In the genomic region with DNA sequence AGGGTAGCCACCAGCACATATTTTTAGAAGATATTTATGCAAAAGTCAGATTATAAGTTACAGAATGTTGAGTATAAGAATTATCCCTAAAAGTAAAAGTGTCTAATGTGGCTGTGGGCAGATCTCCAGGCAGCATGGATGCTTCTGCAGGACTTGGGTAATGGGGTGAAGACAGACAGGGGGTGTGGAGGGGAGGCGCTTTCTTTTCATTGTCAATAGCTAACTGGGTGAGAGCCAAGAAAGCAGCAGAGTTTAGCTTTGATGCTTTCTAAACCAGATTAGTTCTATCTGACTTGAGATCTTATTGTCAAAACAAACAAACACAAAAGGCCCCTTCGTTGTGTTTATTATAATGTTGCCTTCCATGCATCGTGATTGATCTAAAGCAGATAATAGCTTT, we compare ENCODE assay signal across 16 mouse cellular contexts.
DNase-seq lines count a peak whose midpoint lies in the region; ATAC-seq lines count a peak whose summit lies in the region.
"Had no signal": no experiment of that assay in that cellular context is flagged by ENCODE, and none has a peak within 500 bp of the region (broad histone marks: within the 10 kb centered on the region; RNA-seq: fewer than 3 reads in every experiment).

No protein-coding gene starts in this region.

- H3K4me2 ChIP-seq in forebrain, embryonic 12.5 days, result no peak overlapping the region
- H3K4me2 ChIP-seq in midbrain, embryonic 11.5 days, result no peak overlapping the region
- no peak overlapping the region for H3K4me2 ChIP-seq in midbrain, embryonic 16.5 days (ENCODE audit: low read length)
- H3K4me2 ChIP-seq: hindbrain, embryonic 15.5 days had no signal

- H3K4me3 ChIP-seq in forebrain, embryonic 12.5 days (replicated peaks), result no peak overlapping the region
- no peak overlapping the region for H3K4me3 ChIP-seq in forebrain, embryonic 10.5 days
- H3K4me3 ChIP-seq in midbrain, embryonic 11.5 days (ENCODE audit: low read depth, low read length), result no peak overlapping the region
- H3K4me3 ChIP-seq in midbrain, embryonic 16.5 days (ENCODE audit: low read depth, low read length), result no peak overlapping the region
- H3K4me3 ChIP-seq: heart, embryonic 10.5 days; hindbrain, embryonic 15.5 days had no signal

- intact Hi-C loops in gastrocnemius, postnatal 14 days (cut with DNase I; ENCODE audit: low total_unique reads), result no loop called here

- ATAC-seq in forebrain, embryonic 12.5 days (ENCODE audit: low FRiP score), result 0 out of 2 replicates have a peak, but pooled peaks have one; percentile 17
- no peak for ATAC-seq in midbrain, embryonic 11.5 days (ENCODE audit: low FRiP score)
- no peak for ATAC-seq in midbrain, embryonic 16.5 days
- ATAC-seq: intestine, postnatal 0 days had no signal

- peaks cover 4% of the 10 kb centered on the region; the same call in 1 of the 2 replicates for H3K4me1 ChIP-seq in forebrain, embryonic 12.5 days
- H3K4me1 ChIP-seq in forebrain, embryonic 10.5 days, result peaks cover 6% of the 10 kb centered on the region; the same call in 1 of the 2 replicates
- no peaks in the 10 kb centered on the region for H3K4me1 ChIP-seq in midbrain, embryonic 11.5 days (ENCODE audit: control insufficient read depth, insufficient read depth, low read length)
- H3K4me1 ChIP-seq in midbrain, embryonic 16.5 days (ENCODE audit: control insufficient read depth, insufficient read depth, low read length), result no peaks in the 10 kb centered on the region
- H3K4me1 ChIP-seq: heart, embryonic 10.5 days; hindbrain, embryonic 15.5 days had no signal

- no peaks in the 10 kb centered on the region for H3K36me3 ChIP-seq in forebrain, embryonic 12.5 days (replicated peaks)
- H3K36me3 ChIP-seq in forebrain, embryonic 10.5 days (replicated peaks), result no peaks in the 10 kb centered on the region
- H3K36me3 ChIP-seq in midbrain, embryonic 11.5 days (ENCODE audit: control insufficient read depth, insufficient read depth, low read length), result no peaks in the 10 kb centered on the region
- H3K36me3 ChIP-seq in midbrain, embryonic 16.5 days (ENCODE audit: control insufficient read depth, insufficient read depth, low read length), result no peaks in the 10 kb centered on the region
- H3K36me3 ChIP-seq: G1E; heart, embryonic 10.5 days; hindbrain, embryonic 15.5 days had no signal

- H3K27me3 ChIP-seq in forebrain, embryonic 12.5 days, result no peaks in the 10 kb centered on the region; the same call in 1 of the 2 replicates
- peaks cover 11% of the 10 kb centered on the region; the same call in 1 of the 2 replicates for H3K27me3 ChIP-seq in forebrain, embryonic 10.5 days (ENCODE audit: poor library complexity, severe bottlenecking)
- no peaks in the 10 kb centered on the region for H3K27me3 ChIP-seq in midbrain, embryonic 11.5 days (ENCODE audit: control insufficient read depth, insufficient read depth, low read length)
- peaks cover 3% of the 10 kb centered on the region for H3K27me3 ChIP-seq in midbrain, embryonic 16.5 days (ENCODE audit: control insufficient read depth, insufficient read depth, low read depth, low read length)
- H3K27me3 ChIP-seq: hindbrain, embryonic 15.5 days had no signal

- 7% methylated on average over 3 of the region's 3 CpGs for WGBS in forebrain, embryonic 12.5 days
- WGBS in forebrain, embryonic 10.5 days, result 15% methylated on average over 3 of the region's 3 CpGs
- WGBS in midbrain, embryonic 11.5 days, result 9% methylated on average over 3 of the region's 3 CpGs
- WGBS in midbrain, embryonic 16.5 days, result 7% methylated on average over 3 of the region's 3 CpGs

- H3K9ac ChIP-seq in forebrain, embryonic 12.5 days, result no peak overlapping the region
- H3K9ac ChIP-seq in midbrain, embryonic 11.5 days (ENCODE audit: low read length), result no peak overlapping the region
- H3K9ac ChIP-seq in midbrain, embryonic 16.5 days (ENCODE audit: low read depth, low read length), result no peak overlapping the region
- H3K9ac ChIP-seq: hindbrain, embryonic 15.5 days had no signal

- H3K9me3 ChIP-seq in forebrain, embryonic 12.5 days, result no peaks in the 10 kb centered on the region
- H3K9me3 ChIP-seq in forebrain, embryonic 10.5 days, result no peaks in the 10 kb centered on the region
- no peaks in the 10 kb centered on the region for H3K9me3 ChIP-seq in midbrain, embryonic 11.5 days (ENCODE audit: control insufficient read depth, low read length)
- 0 out of 2 replicates have a peak, but pooled peaks cover 4% of the 10 kb centered on the region for H3K9me3 ChIP-seq in midbrain, embryonic 16.5 days (replicated peaks; ENCODE audit: control insufficient read depth, low read length, poor library complexity, severe bottlenecking)
- H3K9me3 ChIP-seq: G1E; heart, embryonic 10.5 days; hindbrain, embryonic 15.5 days had no signal

- no peak overlapping the region for H3K27ac ChIP-seq in forebrain, embryonic 12.5 days
- no peak overlapping the region for H3K27ac ChIP-seq in forebrain, embryonic 10.5 days
- H3K27ac ChIP-seq in midbrain, embryonic 11.5 days (ENCODE audit: low read depth, low read length), result no peak overlapping the region
- no peak overlapping the region for H3K27ac ChIP-seq in midbrain, embryonic 16.5 days (ENCODE audit: low read length)
- H3K27ac ChIP-seq: heart, embryonic 10.5 days; hindbrain, embryonic 15.5 days had no signal

- DNase-seq in forebrain, embryonic 10.5 days (ENCODE audit: extremely low spot score, low spot score), result no peak
- peak; percentile 5 to 8 for DNase-seq in kidney, postnatal 4 days
- no peak for DNase-seq in kidney, adult 11 months
- peak; percentile 78 for DNase-seq in midbrain, embryonic 11.5 days (ENCODE audit: low spot score, missing footprints)
- peak; percentile 56 for DNase-seq in Muller cell, postnatal 12 days (ENCODE audit: inconsistent ontology term)
- DNase-seq in gastrocnemius, postnatal 14 days, result no peak
- DNase-seq: adrenal gland, postnatal 25 days; cerebellum, adult 11-12 months; cerebellum, postnatal 25 days; liver had no signal

Comparison
In these comparisons a context has a peak if more than half of its experiments do, and no peak if none do; other contexts are left out.
1. DNase-seq: peak in kidney, postnatal 4 days (2 of 2), midbrain, embryonic 11.5 days (single experiment) and Muller cell, postnatal 12 days (single experiment); none in forebrain, embryonic 10.5 days (single experiment), kidney, adult 11 months (single experiment) and gastrocnemius, postnatal 14 days (single experiment).